Comparison of ENCODE assay signal across 12 mouse cellular contexts in the genomic region with DNA sequence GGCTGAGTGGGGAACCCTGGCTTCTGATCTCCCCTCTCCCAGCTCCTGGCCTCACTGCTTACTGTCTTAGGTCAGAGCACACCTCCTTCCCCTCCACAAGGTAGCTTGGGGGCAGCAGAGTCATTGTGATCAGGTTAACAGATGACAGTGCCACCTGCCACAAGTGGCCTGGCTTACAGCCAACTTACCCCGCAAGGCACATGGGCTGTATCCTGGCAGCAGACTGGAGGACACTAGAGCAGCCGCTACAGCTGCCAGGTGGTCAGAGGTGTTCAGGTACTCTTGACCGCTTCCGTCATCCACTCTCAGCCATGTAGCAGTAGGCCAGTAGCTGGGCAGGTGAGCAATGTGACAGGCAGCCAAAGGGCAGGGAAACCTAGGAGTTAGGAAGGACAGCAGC. TPM values are rescaled to one million over a fixed set of nuclear protein-coding genes. Genes with fewer than 3 reads are reported as not detected.
DNase-seq lines count a peak whose midpoint lies in the region; ATAC-seq and TF ChIP-seq lines count a peak whose summit lies in the region.
"Had no signal": no experiment of that assay in that cellular context is flagged by ENCODE, and none has a peak within 500 bp of the region (broad histone marks: within the 10 kb centered on the region; RNA-seq: fewer than 3 reads in every experiment).

No protein-coding gene starts in this region.

- H3K79me2 ChIP-seq in CH12.LX (replicated peaks; ENCODE audit: control insufficient read depth, extremely low read depth, insufficient read depth, poor library complexity, severe bottlenecking), result no peaks in the 10 kb centered on the region

- TF ChIP-seq EP300 in CH12.LX (IDR thresholded peaks at IDR 0.05; ENCODE audit: low read length), result no peak

- H3K27me3 ChIP-seq in hindbrain, postnatal 0 days (ENCODE audit: insufficient read depth, low read length), result no peaks in the 10 kb centered on the region
- no peaks in the 10 kb centered on the region for H3K27me3 ChIP-seq in hindbrain, embryonic 11.5 days (ENCODE audit: control insufficient read depth, insufficient read depth, low read length)
- H3K27me3 ChIP-seq in CH12.LX (replicated peaks), result no peaks in the 10 kb centered on the region
- H3K27me3 ChIP-seq in hindbrain, embryonic 14.5 days (ENCODE audit: control insufficient read depth, insufficient read depth, low read length), result no peaks in the 10 kb centered on the region
- H3K27me3 ChIP-seq: embryonic facial prominence, embryonic 12.5 days had no signal

- WGBS in hindbrain, postnatal 0 days, result 57% methylated on average over 4 of the region's 4 CpGs
- WGBS in hindbrain, embryonic 11.5 days, result 97% methylated on average over 4 of the region's 4 CpGs
- 74% methylated on average over 4 of the region's 4 CpGs for WGBS in hindbrain, embryonic 14.5 days

- H3K4me1 ChIP-seq in hindbrain, postnatal 0 days (ENCODE audit: insufficient read depth, low read length), result peaks cover 26% of the 10 kb centered on the region
- H3K4me1 ChIP-seq in hindbrain, embryonic 11.5 days (replicated peaks; ENCODE audit: control insufficient read depth, insufficient read depth, low read length), result no peaks in the 10 kb centered on the region; the same call in 1 of the 2 replicates
- peaks cover 39 to 63% of the 10 kb centered on the region in 2 experiments for H3K4me1 ChIP-seq in CH12.LX (ENCODE audit: control insufficient read depth in 1 of 2, insufficient read depth in 2 of 2)
- peaks cover 22% of the 10 kb centered on the region; the same call in 1 of the 2 replicates for H3K4me1 ChIP-seq in hindbrain, embryonic 14.5 days (replicated peaks; ENCODE audit: control insufficient read depth, insufficient read depth, low read length)

- peak; percentile 36 for ATAC-seq in hindbrain, postnatal 0 days
- ATAC-seq in hindbrain, embryonic 11.5 days (ENCODE audit: low FRiP score), result no peak
- no peak for ATAC-seq in hindbrain, embryonic 14.5 days (ENCODE audit: low FRiP score)
- ATAC-seq: hindbrain, embryonic 16.5 days had no signal

- H3K9ac ChIP-seq in hindbrain, postnatal 0 days (replicated peaks; ENCODE audit: low read length), result no peak overlapping the region
- no peak overlapping the region for H3K9ac ChIP-seq in hindbrain, embryonic 11.5 days (ENCODE audit: low read depth, low read length)
- H3K9ac ChIP-seq in CH12.LX (ENCODE audit: insufficient read depth, low read depth), result no peak overlapping the region
- no peak overlapping the region for H3K9ac ChIP-seq in hindbrain, embryonic 14.5 days
- H3K9ac ChIP-seq: embryonic facial prominence, embryonic 12.5 days had no signal

- no peak for TF ChIP-seq POLR2A in CH12.LX (IDR thresholded peaks at IDR 0.05; ENCODE audit: low read depth, low read length)

- in situ Hi-C loops in CH12.LX (cut with MboI; ENCODE audit: low pct_ligation_motif_present, low pct_unique_long_range_greater_than_20kb, low sequenced_read_pairs), result no loop called here

- TF ChIP-seq CTCF in hindbrain, postnatal 0 days (IDR thresholded peaks at IDR 0.05; ENCODE audit: low read depth), result no peak; the same call in 1 of the 2 replicates
- TF ChIP-seq CTCF in CH12.LX (conservative IDR thresholded peaks at IDR 0.05 in 1 of 2, IDR thresholded peaks at IDR 0.05 in 1 of 2; ENCODE audit: low read depth in 2 of 2, low read length in 2 of 2), result peak in 1 of 2 experiments; percentile 38; a peak in 2 of 4 replicates

- no peak overlapping the region for H3K27ac ChIP-seq in hindbrain, postnatal 0 days
- H3K27ac ChIP-seq in hindbrain, embryonic 11.5 days (ENCODE audit: low read depth, low read length), result no peak overlapping the region
- H3K27ac ChIP-seq in CH12.LX (ENCODE audit: insufficient read depth, low read depth), result no peak overlapping the region
- H3K27ac ChIP-seq in hindbrain, embryonic 14.5 days, result no peak overlapping the region
- H3K27ac ChIP-seq: embryonic facial prominence, embryonic 12.5 days; layer of hippocampus, adult 2 months had no signal

- H3K4me2 ChIP-seq in hindbrain, postnatal 0 days (ENCODE audit: low read depth, low read length), result no peak overlapping the region
- H3K4me2 ChIP-seq in hindbrain, embryonic 11.5 days (replicated peaks; ENCODE audit: low read depth, low read length), result no peak overlapping the region
- no peak overlapping the region for H3K4me2 ChIP-seq in CH12.LX (ENCODE audit: insufficient read depth, low read depth, poor library complexity, severe bottlenecking)
- no peak overlapping the region for H3K4me2 ChIP-seq in hindbrain, embryonic 14.5 days (replicated peaks)
- H3K4me2 ChIP-seq: embryonic facial prominence, embryonic 12.5 days had no signal

- no peaks in the 10 kb centered on the region for H3K36me3 ChIP-seq in hindbrain, postnatal 0 days (ENCODE audit: insufficient read depth, low read length)
- H3K36me3 ChIP-seq in hindbrain, embryonic 11.5 days (ENCODE audit: control insufficient read depth, insufficient read depth, low read length), result no peaks in the 10 kb centered on the region
- H3K36me3 ChIP-seq in CH12.LX (replicated peaks in 1 of 2; ENCODE audit: control insufficient read depth in 1 of 2, insufficient read depth in 1 of 2, low read length in 1 of 2), result no peaks in the 10 kb centered on the region
- H3K36me3 ChIP-seq in hindbrain, embryonic 14.5 days (replicated peaks; ENCODE audit: control insufficient read depth, insufficient read depth), result no peaks in the 10 kb centered on the region
- H3K36me3 ChIP-seq: G1E had no signal

- TF ChIP-seq RAD21 in CH12.LX (IDR thresholded peaks at IDR 0.05; ENCODE audit: low read depth, low read length), result peak; percentile 37

- H3K4me3 ChIP-seq in hindbrain, postnatal 0 days (ENCODE audit: low read length), result no peak overlapping the region
- no peak overlapping the region for H3K4me3 ChIP-seq in hindbrain, embryonic 11.5 days (ENCODE audit: low read depth, low read length)
- no peak overlapping the region for H3K4me3 ChIP-seq in CH12.LX (replicated peaks in 1 of 3; ENCODE audit: low read depth in 2 of 3, low read length in 2 of 3, poor library complexity in 1 of 3)
- no peak overlapping the region for H3K4me3 ChIP-seq in hindbrain, embryonic 14.5 days (replicated peaks; ENCODE audit: low read length)
- H3K4me3 ChIP-seq: embryonic facial prominence, embryonic 12.5 days; layer of hippocampus, adult 2 months had no signal

- dilution Hi-C loops in CH12.LX (cut with MboI; ENCODE audit: extremely low pct_ligation_motif_present, extremely low pct_unique_long_range_greater_than_20kb, low sequenced_read_pairs), result no loop called here

- DNase-seq in hindbrain, postnatal 0 days (ENCODE audit: low spot score), result peak; percentile 58
- no peak for DNase-seq in hindbrain, embryonic 11.5 days (ENCODE audit: low spot score)
- no peak for DNase-seq in CH12.LX (ENCODE audit: extremely low read depth)
- peak; percentile 70 for DNase-seq in cerebellum, adult 9-11 months
- DNase-seq in lung, postnatal 36 days, result peak; percentile 87
- DNase-seq in layer of hippocampus, postnatal 36 days, result no peak
- DNase-seq in adrenal gland, postnatal 36 days, result no peak
- no peak for DNase-seq in hindbrain, embryonic 14.5 days (ENCODE audit: low spot score)

- H3K9me3 ChIP-seq in hindbrain, postnatal 0 days (ENCODE audit: low read length), result no peaks in the 10 kb centered on the region
- H3K9me3 ChIP-seq in hindbrain, embryonic 11.5 days (ENCODE audit: control insufficient read depth, low read length), result no peaks in the 10 kb centered on the region
- H3K9me3 ChIP-seq in CH12.LX (replicated peaks; ENCODE audit: low read length), result no peaks in the 10 kb centered on the region
- no peaks in the 10 kb centered on the region for H3K9me3 ChIP-seq in hindbrain, embryonic 14.5 days (ENCODE audit: control insufficient read depth, low read length)
- H3K9me3 ChIP-seq: embryonic facial prominence, embryonic 12.5 days; G1E had no signal

TF ChIP-seq in CH12.LX, 34 proteins besides CTCF, POLR2A, EP300 and RAD21:
- TF ChIP-seq NELFE (IDR thresholded peaks at IDR 0.05; ENCODE audit: low read depth, low read length) (no peak), MAZ (IDR thresholded peaks at IDR 0.05; ENCODE audit: low read depth, low read length) (no peak), SMC3 (IDR thresholded peaks at IDR 0.05; ENCODE audit: low read depth, low read length) (peak; percentile 23), USF2 (conservative IDR thresholded peaks at IDR 0.05; ENCODE audit: low read depth, low read length) (no peak), MXI1 (IDR thresholded peaks at IDR 0.05; ENCODE audit: low read depth, low read length) (no peak)

RNA-seq across cellular contexts. Expression of gene Nkd1, which starts 45.0 kb away (rescaled TPM):
- 53.9 and 74.5 TPM in 2 replicates for total RNA-seq in hindbrain, postnatal 0 days (2014; rRNA removed)
- polyA plus RNA-seq in hindbrain, postnatal 0 days (2015; fragmentation: Nextera tagmentation; extraction: Ambion mirVana), result 51.1 and 52.2 TPM in 2 replicates
- polyA plus RNA-seq in hindbrain, embryonic 11.5 days (2014; fragmentation: Nextera tagmentation; extraction: Ambion mirVana), result 83.1 and 89.8 TPM in 2 replicates
- 0.13 and 0.30 TPM in 2 replicates for total RNA-seq in CH12.LX (2012; rRNA removed)
- 0.24 and 0.28 TPM in 2 replicates for total RNA-seq in CH12.LX (2014; rRNA removed)
- 0.56 and 0.67 TPM in 2 replicates for polyA plus RNA-seq in CH12.LX (2012; ENCODE audit: insufficient read length, low read depth)
- total RNA-seq in layer of hippocampus, postnatal 36 days (2021), result 10 to 100 TPM; 10.1 to 11.9 TPM
- 10 to 100 TPM; 40.8 to 51.1 TPM for total RNA-seq in adrenal gland, postnatal 36 days (2021)
- 45.3 and 57.6 TPM in 2 replicates for polyA plus RNA-seq in hindbrain, embryonic 14.5 days (2014; fragmentation: Nextera tagmentation; extraction: Ambion mirVana)
- polyA plus RNA-seq: G1E had no signal

Comparison
In these comparisons a context has a peak if more than half of its experiments do, and no peak if none do; other contexts are left out.
1. DNase-seq: peak in hindbrain, postnatal 0 days (single experiment), cerebellum, adult 9-11 months (single experiment) and lung, postnatal 36 days (single experiment); none in hindbrain, embryonic 11.5 days (single experiment), CH12.LX (single experiment), layer of hippocampus, postnatal 36 days (0 of 2), adrenal gland, postnatal 36 days (0 of 2) and hindbrain, embryonic 14.5 days (single experiment).
2. RNA of gene Nkd1, which starts 45.0 kb away (total RNA-seq): 53.9 to 74.5 TPM in hindbrain, postnatal 0 days, 40.8 to 51.1 TPM in adrenal gland, postnatal 36 days and 10.1 to 11.9 TPM in layer of hippocampus, postnatal 36 days; 0.13 to 0.30 TPM in CH12.LX; every median in the first group is over 4 times any median in the second.